ENCODE assay signal across 8 mouse cellular contexts in genomic region chr4:55348759-55349451, GRCm38 (mm10). TPM values are rescaled to one million over a fixed set of nuclear protein-coding genes. Genes with fewer than 3 reads are reported as not detected.
DNase-seq lines count a peak whose midpoint lies in the region; ATAC-seq and TF ChIP-seq lines count a peak whose summit lies in the region.

No protein-coding gene starts in this region.

- peak overlapping the region; percentile 59 for H3K4me3 ChIP-seq in spleen, adult 2 months (ENCODE audit: extremely low read depth, insufficient read depth, insufficient read length)
- H3K4me3 ChIP-seq in limb, embryonic 14.5 days (replicated peaks; ENCODE audit: low read length): peak overlapping the region; percentile 99
- peak overlapping the region; percentile 97 for H3K4me3 ChIP-seq in stomach, postnatal 0 days (ENCODE audit: low read depth, low read length)

- no peak for TF ChIP-seq EP300 in stomach, postnatal 0 days (optimal IDR thresholded peaks at IDR 0.05)

- WGBS in spleen, adult 2 months: 22% methylated on average over 12 of the region's 12 CpGs
- 9% methylated on average over 12 of the region's 12 CpGs for WGBS in limb, embryonic 14.5 days
- 7% methylated on average over 12 of the region's 12 CpGs for WGBS in stomach, postnatal 0 days

- H3K9ac ChIP-seq in limb, embryonic 14.5 days (ENCODE audit: low read depth, low read length, severe bottlenecking): peak overlapping the region; percentile 63
- peak overlapping the region; percentile 61 for H3K9ac ChIP-seq in stomach, postnatal 0 days (ENCODE audit: low read length)

- peak overlapping the region; percentile 82 for H3K27ac ChIP-seq in spleen, adult 2 months (ENCODE audit: insufficient read depth, low read length)
- peak overlapping the region; percentile 81 for H3K27ac ChIP-seq in limb, embryonic 14.5 days (replicated peaks; ENCODE audit: low read depth, low read length)
- peak overlapping the region; percentile 89 for H3K27ac ChIP-seq in stomach, postnatal 0 days (replicated peaks)

- peaks cover 6% of the 10 kb centered on the region for H3K4me1 ChIP-seq in spleen, adult 2 months (ENCODE audit: control insufficient read depth, insufficient read depth, insufficient read length)
- H3K4me1 ChIP-seq in limb, embryonic 14.5 days (ENCODE audit: control insufficient read depth, insufficient read depth, low read length): peaks cover 19% of the 10 kb centered on the region
- H3K4me1 ChIP-seq in stomach, postnatal 0 days (replicated peaks; ENCODE audit: control insufficient read depth, insufficient read depth): no peaks in the 10 kb centered on the region

- TF ChIP-seq POLR2A in spleen, adult 2 months (IDR thresholded peaks at IDR 0.05; ENCODE audit: low read depth, low read length): no peak
- TF ChIP-seq POLR2A in limb, embryonic 14.5 days (IDR thresholded peaks at IDR 0.05; ENCODE audit: borderline replicate concordance, extremely low read depth, insufficient read depth, insufficient read length): no peak

- DNase-seq in cerebellum, adult 9-10 months: peak; percentile 59
- DNase-seq in cerebellum, postnatal 36 days: no peak
- DNase-seq in spleen, adult 2 months (ENCODE audit: low read depth in 1 of 2, low spot score in 2 of 2): no peak
- DNase-seq in spleen, adult 12 weeks (ENCODE audit: low spot score): no peak
- no peak for DNase-seq in limb, embryonic 14.5 days (ENCODE audit: low spot score)
- no peak for DNase-seq in stomach, postnatal 0 days (ENCODE audit: low spot score)
- no peak for DNase-seq in left cerebral cortex, adult 18-20 months (ENCODE audit: low spot score in 2 of 2)
- DNase-seq in adrenal gland, adult 18-20 months (ENCODE audit: low spot score in 2 of 2): no peak

- no peak for TF ChIP-seq CTCF in spleen, adult 2 months (IDR thresholded peaks at IDR 0.05; ENCODE audit: extremely low read depth, insufficient read depth, insufficient read length, insufficient replicate concordance)
- no peak for TF ChIP-seq CTCF in stomach, postnatal 0 days (IDR thresholded peaks at IDR 0.05; ENCODE audit: low read depth)

- no peaks in the 10 kb centered on the region for H3K27me3 ChIP-seq in spleen, adult 2 months (ENCODE audit: control insufficient read depth, insufficient read depth, low read length)
- no peaks in the 10 kb centered on the region for H3K27me3 ChIP-seq in limb, embryonic 14.5 days (ENCODE audit: control insufficient read depth, insufficient read depth, low read length)
- no peaks in the 10 kb centered on the region for H3K27me3 ChIP-seq in stomach, postnatal 0 days (ENCODE audit: control insufficient read depth, insufficient read depth, low read length)

- H3K36me3 ChIP-seq in spleen, adult 2 months (ENCODE audit: control insufficient read depth, insufficient read depth, low read length): no peaks in the 10 kb centered on the region
- no peaks in the 10 kb centered on the region for H3K36me3 ChIP-seq in limb, embryonic 14.5 days (ENCODE audit: control insufficient read depth, insufficient read depth, low read length)
- H3K36me3 ChIP-seq in stomach, postnatal 0 days (ENCODE audit: control insufficient read depth, insufficient read depth, low read length): no peaks in the 10 kb centered on the region

- no peaks in the 10 kb centered on the region for H3K9me3 ChIP-seq in limb, embryonic 14.5 days (ENCODE audit: control insufficient read depth, low read length)
- no peaks in the 10 kb centered on the region for H3K9me3 ChIP-seq in stomach, postnatal 0 days (ENCODE audit: control insufficient read depth, low read length)

- no peak for ATAC-seq in limb, embryonic 14.5 days (ENCODE audit: low FRiP score, low read depth)
- no peak; the same call in 1 of the 2 replicates for ATAC-seq in stomach, postnatal 0 days (ENCODE audit: low FRiP score, low TSS enrichment)

- H3K4me2 ChIP-seq in limb, embryonic 14.5 days (replicated peaks; ENCODE audit: low read depth, low read length, severe bottlenecking): peak overlapping the region; percentile 58
- peak overlapping the region; percentile 58 for H3K4me2 ChIP-seq in stomach, postnatal 0 days (replicated peaks; ENCODE audit: low read depth)

RNA-seq across cellular contexts. Expression of gene Rad23b, which starts 0.9 kb away (rescaled TPM):
- 119 and 243 TPM in 2 replicates for polyA plus RNA-seq in spleen, adult 2 months (2012; rRNA removed)
- 179 and 230 TPM in 2 replicates for polyA plus RNA-seq in limb, embryonic 14.5 days (2012; rRNA removed)
- 82.7 and 88.8 TPM in 2 replicates for polyA plus RNA-seq in limb, embryonic 14.5 days (2014; fragmentation: Nextera tagmentation; extraction: Ambion mirVana)
- 68.9 and 75.9 TPM in 2 replicates for polyA plus RNA-seq in stomach, postnatal 0 days (2015; fragmentation: Nextera tagmentation; extraction: Ambion mirVana)
- 100 to 1,000 TPM; 196 to 198 TPM for total RNA-seq in left cerebral cortex, adult 18-20 months (2021)
- 100 to 1,000 TPM; 128 to 142 TPM for total RNA-seq in adrenal gland, adult 18-20 months (2021)
